Mouse (Mus musculus): ENCODE results near the gene Spsb3. TPM values are rescaled to one million over a fixed set of nuclear protein-coding genes. Genes with fewer than 3 reads are reported as not detected.

Gene Spsb3
- polyA plus RNA-seq, 1 experiment from 2014 or later, result 34.8 TPM

Other genes starting within 250 kb of the Spsb3 start
- gene Slc9a3r2, start 236.3 kb upstream of the Spsb3 start, polyA plus RNA-seq (2014; fragmentation: Nextera tagmentation; extraction: Ambion mirVana), result 48.3 and 50.2 TPM in 2 replicates
- 0.48 TPM in 1 of 2 replicates, not detected in the other for gene Npw, start 228.2 kb upstream of the Spsb3 start, polyA plus RNA-seq (2014; fragmentation: Nextera tagmentation; extraction: Ambion mirVana)
- 24.1 and 26.6 TPM in 2 replicates for gene Zfp598, start 217.0 kb upstream of the Spsb3 start, polyA plus RNA-seq (2014; fragmentation: Nextera tagmentation; extraction: Ambion mirVana)
- gene Syngr3, start 196.7 kb upstream of the Spsb3 start, polyA plus RNA-seq (2014; fragmentation: Nextera tagmentation; extraction: Ambion mirVana), result 6.2 and 6.6 TPM in 2 replicates
- 46.8 and 52.4 TPM in 2 replicates for gene Gfer, start 190.5 kb upstream of the Spsb3 start, polyA plus RNA-seq (2014; fragmentation: Nextera tagmentation; extraction: Ambion mirVana)
- gene Noxo1, start 190.4 kb upstream of the Spsb3 start, polyA plus RNA-seq (2014; fragmentation: Nextera tagmentation; extraction: Ambion mirVana), result 1.1 and 2.7 TPM in 2 replicates
- gene Tbl3, start 179.0 kb upstream of the Spsb3 start, polyA plus RNA-seq (2014; fragmentation: Nextera tagmentation; extraction: Ambion mirVana), result 96.3 and 102 TPM in 2 replicates
- gene Rnf151, start 168.6 kb upstream of the Spsb3 start, polyA plus RNA-seq (2014; fragmentation: Nextera tagmentation; extraction: Ambion mirVana), result 0.18 and 0.24 TPM in 2 replicates
- 1,371 and 1,480 TPM in 2 replicates for gene Rps2, start 168.5 kb upstream of the Spsb3 start, polyA plus RNA-seq (2014; fragmentation: Nextera tagmentation; extraction: Ambion mirVana)
- 191 and 217 TPM in 2 replicates for gene Ndufb10, start 162.2 kb upstream of the Spsb3 start, polyA plus RNA-seq (2014; fragmentation: Nextera tagmentation; extraction: Ambion mirVana)
- not detected in 2 replicates for gene Rpl3l, start 158.8 kb upstream of the Spsb3 start, polyA plus RNA-seq (2014; fragmentation: Nextera tagmentation; extraction: Ambion mirVana)
- gene Msrb1, start 150.0 kb upstream of the Spsb3 start, polyA plus RNA-seq (2014; fragmentation: Nextera tagmentation; extraction: Ambion mirVana), result 23.6 and 24.3 TPM in 2 replicates
- 4.3 and 4.7 TPM in 2 replicates for gene Hs3st6, start 133.7 kb upstream of the Spsb3 start, polyA plus RNA-seq (2014; fragmentation: Nextera tagmentation; extraction: Ambion mirVana)
- not detected in 2 replicates for gene Meiob, start 82.4 kb upstream of the Spsb3 start, polyA plus RNA-seq (2014; fragmentation: Nextera tagmentation; extraction: Ambion mirVana)
- 23.2 and 24.1 TPM in 2 replicates for gene Hagh, start 46.5 kb upstream of the Spsb3 start, polyA plus RNA-seq (2014; fragmentation: Nextera tagmentation; extraction: Ambion mirVana)
- 21.7 and 23.0 TPM in 2 replicates for gene Fahd1, start 36.3 kb upstream of the Spsb3 start, polyA plus RNA-seq (2014; fragmentation: Nextera tagmentation; extraction: Ambion mirVana)
- gene Igfals, start 20.6 kb upstream of the Spsb3 start, polyA plus RNA-seq (2014; fragmentation: Nextera tagmentation; extraction: Ambion mirVana), result 0.14 TPM in 2 replicates
- 61.0 and 63.9 TPM in 2 replicates for gene Nubp2, start 294 bp upstream of the Spsb3 start, polyA plus RNA-seq (2014; fragmentation: Nextera tagmentation; extraction: Ambion mirVana)
- gene Eme2, start 8.4 kb downstream of the Spsb3 start, polyA plus RNA-seq (2014; fragmentation: Nextera tagmentation; extraction: Ambion mirVana), result 15.9 and 18.2 TPM in 2 replicates
- 68.6 and 84.7 TPM in 2 replicates for gene Mrps34, start 8.5 kb downstream of the Spsb3 start, polyA plus RNA-seq (2014; fragmentation: Nextera tagmentation; extraction: Ambion mirVana)
- 49.4 and 52.8 TPM in 2 replicates for gene Nme3, start 9.9 kb downstream of the Spsb3 start, polyA plus RNA-seq (2014; fragmentation: Nextera tagmentation; extraction: Ambion mirVana)
- gene Mapk8ip3, start 50.3 kb downstream of the Spsb3 start, polyA plus RNA-seq (2014; fragmentation: Nextera tagmentation; extraction: Ambion mirVana), result 22.9 and 26.2 TPM in 2 replicates
- gene Jpt2, start 74.0 kb downstream of the Spsb3 start, polyA plus RNA-seq (2014; fragmentation: Nextera tagmentation; extraction: Ambion mirVana), result 245 and 249 TPM in 2 replicates
- gene Cramp1l, start 129.1 kb downstream of the Spsb3 start, polyA plus RNA-seq (2014; fragmentation: Nextera tagmentation; extraction: Ambion mirVana), result 9.7 and 10.1 TPM in 2 replicates
- 18.4 and 22.1 TPM in 2 replicates for gene Ift140, start 129.4 kb downstream of the Spsb3 start, polyA plus RNA-seq (2014; fragmentation: Nextera tagmentation; extraction: Ambion mirVana)
- 9.6 and 11.7 TPM in 2 replicates for gene Tmem204, start 196.9 kb downstream of the Spsb3 start, polyA plus RNA-seq (2014; fragmentation: Nextera tagmentation; extraction: Ambion mirVana)
- 20.6 and 26.7 TPM in 2 replicates for gene Telo2, start 229.3 kb downstream of the Spsb3 start, polyA plus RNA-seq (2014; fragmentation: Nextera tagmentation; extraction: Ambion mirVana)
- gene Ptx4, start 234.1 kb downstream of the Spsb3 start, polyA plus RNA-seq (2014; fragmentation: Nextera tagmentation; extraction: Ambion mirVana), result 0.32 and 0.71 TPM in 2 replicates
- gene Clcn7, start 246.7 kb downstream of the Spsb3 start, polyA plus RNA-seq (2014; fragmentation: Nextera tagmentation; extraction: Ambion mirVana), result 19.8 and 21.6 TPM in 2 replicates